Mouse (Mus musculus): ENCODE measurements at regions not wholly inside any gene's neighbourhood (a gene's known extent, or its start where the extent isn't known, plus 50 kb on each side); places are given as distances from the start of the nearest gene placed in this dataset.

GRCm38 (mm10) chr9:61489147-61489546, 117.0 kb downstream of the Tle3 start:
- Histone ChIP-seq H3K4me2 (ENCODE audit: low read length) (no peak overlapping the region), H3K9me3 (replicated peaks; ENCODE audit: control insufficient read depth, low read length) (no peaks in the 10 kb centered on the region), H3K9ac (ENCODE audit: low read length) (no peak overlapping the region), H3K36me3 (ENCODE audit: control insufficient read depth, insufficient read depth, low read length) (no peaks in the 10 kb centered on the region), H3K27me3 (replicated peaks; ENCODE audit: control insufficient read depth, insufficient read depth, low read length) (peaks cover 19% of the 10 kb centered on the region), H3K27ac (ENCODE audit: low read depth, low read length) (no peak overlapping the region), H3K4me1 (ENCODE audit: control insufficient read depth, insufficient read depth, low read length) (peaks cover 10% of the 10 kb centered on the region; the same call in 1 of the 2 replicates), H3K4me3 (ENCODE audit: low read depth, low read length) (no peak overlapping the region)
- WGBS: 5% methylated on average over 9 of the region's 9 CpGs
- ATAC-seq (no peak), DNase-seq (ENCODE audit: low spot score) (no peak)

- no peak for ATAC-seq
- Histone ChIP-seq H3K36me3 (ENCODE audit: control insufficient read depth, insufficient read depth, low read length) (no peaks in the 10 kb centered on the region), H3K27me3 (replicated peaks; ENCODE audit: control insufficient read depth, insufficient read depth, low read length) (peaks cover 19% of the 10 kb centered on the region), H3K9ac (ENCODE audit: low read length) (no peak overlapping the region), H3K4me3 (ENCODE audit: low read depth, low read length) (no peak overlapping the region), H3K4me2 (ENCODE audit: low read length) (no peak overlapping the region), H3K9me3 (replicated peaks; ENCODE audit: control insufficient read depth, low read length) (no peaks in the 10 kb centered on the region), H3K27ac (ENCODE audit: low read depth, low read length) (no peak overlapping the region), H3K4me1 (ENCODE audit: control insufficient read depth, insufficient read depth, low read length) (peaks cover 10% of the 10 kb centered on the region; the same call in 1 of the 2 replicates)
- no peak for DNase-seq (ENCODE audit: low spot score)
- 92% methylated on average over 12 of the region's 12 CpGs for WGBS
Measured at GRCm38 (mm10) chr9:61487824-61488223, 115.7 kb downstream of the Tle3 start.

DNA sequence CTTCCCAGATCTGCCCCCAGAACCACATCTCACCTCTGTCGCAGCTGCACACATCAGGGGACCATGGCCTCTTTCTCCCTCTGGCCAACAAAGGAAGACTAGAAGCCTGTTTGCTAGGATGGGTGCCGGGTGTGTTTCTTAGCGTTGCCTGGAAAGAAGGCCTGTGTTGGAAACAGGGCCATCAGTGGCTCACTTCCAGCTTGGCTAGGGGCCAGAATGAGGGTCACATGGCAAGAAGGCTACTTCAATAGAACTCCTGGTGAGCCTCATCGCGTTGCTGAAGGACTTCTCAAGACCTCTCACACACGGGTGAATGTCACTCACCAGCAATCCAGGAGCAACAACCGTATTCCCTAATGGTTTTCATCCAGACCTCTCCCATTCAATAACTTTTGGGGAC, 115.0 kb downstream of the Tle3 start:
- no peak overlapping the region for H3K9ac ChIP-seq (ENCODE audit: low read length)
- no peak overlapping the region for H3K4me2 ChIP-seq (ENCODE audit: low read length)
- no peak overlapping the region for H3K4me3 ChIP-seq (ENCODE audit: low read depth, low read length)
- no peaks in the 10 kb centered on the region for H3K36me3 ChIP-seq (ENCODE audit: control insufficient read depth, insufficient read depth, low read length)
- peaks cover 10% of the 10 kb centered on the region; the same call in 1 of the 2 replicates for H3K4me1 ChIP-seq (ENCODE audit: control insufficient read depth, insufficient read depth, low read length)
- no peak for ATAC-seq
- peaks cover 19% of the 10 kb centered on the region for H3K27me3 ChIP-seq (replicated peaks; ENCODE audit: control insufficient read depth, insufficient read depth, low read length)
- peak; percentile 43 for DNase-seq (ENCODE audit: low spot score)
- H3K27ac ChIP-seq (ENCODE audit: low read depth, low read length): no peak overlapping the region
- H3K9me3 ChIP-seq (replicated peaks; ENCODE audit: control insufficient read depth, low read length): no peaks in the 10 kb centered on the region
- 59% methylated on average over 7 of the region's 7 CpGs for WGBS

DNA sequence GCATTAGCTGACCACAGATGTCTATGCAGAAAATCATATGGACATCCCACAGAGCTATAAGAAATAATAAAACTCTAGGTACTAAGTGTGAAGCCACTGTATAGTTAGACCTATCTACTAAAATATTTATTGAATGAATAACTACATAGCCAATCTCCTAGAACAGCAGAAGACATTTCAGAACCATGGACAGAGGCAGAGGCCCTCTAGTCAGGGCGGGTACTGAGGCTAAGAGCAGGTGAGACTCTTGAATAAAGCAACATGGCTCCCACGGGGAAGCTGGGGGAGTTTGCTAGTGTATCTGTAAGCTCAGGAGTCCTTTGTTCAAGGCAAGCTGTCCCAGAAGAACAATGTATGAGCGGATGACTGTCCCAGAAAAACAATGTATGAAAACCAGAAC, 112.2 kb downstream of the Tle3 start:
- no peak overlapping the region for H3K4me3 ChIP-seq (ENCODE audit: low read depth, low read length)
- ATAC-seq (no peak), DNase-seq (ENCODE audit: low spot score) (no peak)
- H3K4me2 ChIP-seq (ENCODE audit: low read length): no peak overlapping the region
- H3K9ac ChIP-seq (ENCODE audit: low read length): no peak overlapping the region
- peaks cover 11% of the 10 kb centered on the region; the same call in 1 of the 2 replicates for H3K4me1 ChIP-seq (ENCODE audit: control insufficient read depth, insufficient read depth, low read length)
- WGBS: 28% methylated on average over 3 of the region's 3 CpGs
- H3K9me3 ChIP-seq (replicated peaks; ENCODE audit: control insufficient read depth, low read length): no peaks in the 10 kb centered on the region
- peaks cover 20% of the 10 kb centered on the region for H3K27me3 ChIP-seq (replicated peaks; ENCODE audit: control insufficient read depth, insufficient read depth, low read length)
- H3K36me3 ChIP-seq (ENCODE audit: control insufficient read depth, insufficient read depth, low read length): no peaks in the 10 kb centered on the region
- H3K27ac ChIP-seq (ENCODE audit: low read depth, low read length): no peak overlapping the region

GRCm38 (mm10) chr9:61479626-61480025, 107.5 kb downstream of the Tle3 start:
- Histone ChIP-seq H3K4me3 (ENCODE audit: low read depth, low read length) (no peak overlapping the region), H3K4me2 (ENCODE audit: low read length) (no peak overlapping the region), H3K36me3 (ENCODE audit: control insufficient read depth, insufficient read depth, low read length) (no peaks in the 10 kb centered on the region), H3K9me3 (replicated peaks; ENCODE audit: control insufficient read depth, low read length) (no peaks in the 10 kb centered on the region), H3K4me1 (ENCODE audit: control insufficient read depth, insufficient read depth, low read length) (peaks cover 4% of the 10 kb centered on the region; the same call in 1 of the 2 replicates), H3K27me3 (replicated peaks; ENCODE audit: control insufficient read depth, insufficient read depth, low read length) (peaks cover 14% of the 10 kb centered on the region; the same call in 1 of the 2 replicates), H3K27ac (ENCODE audit: low read depth, low read length) (no peak overlapping the region), H3K9ac (ENCODE audit: low read length) (no peak overlapping the region)
- WGBS: 43% methylated on average over 6 of the region's 6 CpGs
- DNase-seq (ENCODE audit: low spot score) (no peak), ATAC-seq (no peak)

DNA sequence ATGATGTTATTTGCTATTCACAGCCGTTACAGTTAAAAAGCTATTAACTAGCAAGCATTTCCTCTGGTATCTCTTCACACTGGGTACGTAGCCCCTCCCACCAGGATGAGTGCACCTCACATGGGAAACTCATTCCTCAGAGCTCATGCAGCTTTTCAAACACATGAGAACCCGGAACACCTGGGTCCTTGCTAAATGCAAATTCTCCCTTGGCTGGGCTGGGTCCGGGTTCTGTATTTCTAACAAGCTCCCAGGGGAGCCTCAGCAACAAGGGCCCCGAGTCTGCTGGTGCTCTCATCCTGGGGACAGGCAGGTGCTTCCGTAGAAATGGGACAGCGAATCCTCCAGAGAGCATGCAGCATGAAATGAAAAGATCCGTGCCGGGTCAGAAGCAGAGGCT, 106.7 kb downstream of the Tle3 start:
- H3K4me2 ChIP-seq (ENCODE audit: low read length): no peak overlapping the region
- no peak for DNase-seq (ENCODE audit: low spot score)
- WGBS: 37% methylated on average over 9 of the region's 9 CpGs

GRCm38 (mm10) chr9:61476351-61476750, 104.2 kb downstream of the Tle3 start:
- Histone ChIP-seq H3K27ac (ENCODE audit: low read depth, low read length) (no peak overlapping the region), H3K4me1 (ENCODE audit: control insufficient read depth, insufficient read depth, low read length) (peaks cover 4% of the 10 kb centered on the region; the same call in 1 of the 2 replicates), H3K4me3 (ENCODE audit: low read depth, low read length) (no peak overlapping the region), H3K27me3 (replicated peaks; ENCODE audit: control insufficient read depth, insufficient read depth, low read length) (peaks cover 33% of the 10 kb centered on the region), H3K9ac (ENCODE audit: low read length) (no peak overlapping the region), H3K4me2 (ENCODE audit: low read length) (no peak overlapping the region), H3K36me3 (ENCODE audit: control insufficient read depth, insufficient read depth, low read length) (no peaks in the 10 kb centered on the region), H3K9me3 (replicated peaks; ENCODE audit: control insufficient read depth, low read length) (no peaks in the 10 kb centered on the region)
- no peak for ATAC-seq
- DNase-seq (ENCODE audit: low spot score): no peak
- WGBS: 79% methylated on average over 4 of the region's 4 CpGs

More for the DNA sequence above, 106.7 kb downstream of the Tle3 start:
- no peak for ATAC-seq
- Histone ChIP-seq H3K27me3 (replicated peaks; ENCODE audit: control insufficient read depth, insufficient read depth, low read length) (peaks cover 20% of the 10 kb centered on the region; the same call in 1 of the 2 replicates), H3K9ac (ENCODE audit: low read length) (no peak overlapping the region), H3K36me3 (ENCODE audit: control insufficient read depth, insufficient read depth, low read length) (no peaks in the 10 kb centered on the region), H3K4me3 (ENCODE audit: low read depth, low read length) (no peak overlapping the region), H3K4me1 (ENCODE audit: control insufficient read depth, insufficient read depth, low read length) (peaks cover 4% of the 10 kb centered on the region; the same call in 1 of the 2 replicates), H3K9me3 (replicated peaks; ENCODE audit: control insufficient read depth, low read length) (no peaks in the 10 kb centered on the region), H3K27ac (ENCODE audit: low read depth, low read length) (no peak overlapping the region)

DNA sequence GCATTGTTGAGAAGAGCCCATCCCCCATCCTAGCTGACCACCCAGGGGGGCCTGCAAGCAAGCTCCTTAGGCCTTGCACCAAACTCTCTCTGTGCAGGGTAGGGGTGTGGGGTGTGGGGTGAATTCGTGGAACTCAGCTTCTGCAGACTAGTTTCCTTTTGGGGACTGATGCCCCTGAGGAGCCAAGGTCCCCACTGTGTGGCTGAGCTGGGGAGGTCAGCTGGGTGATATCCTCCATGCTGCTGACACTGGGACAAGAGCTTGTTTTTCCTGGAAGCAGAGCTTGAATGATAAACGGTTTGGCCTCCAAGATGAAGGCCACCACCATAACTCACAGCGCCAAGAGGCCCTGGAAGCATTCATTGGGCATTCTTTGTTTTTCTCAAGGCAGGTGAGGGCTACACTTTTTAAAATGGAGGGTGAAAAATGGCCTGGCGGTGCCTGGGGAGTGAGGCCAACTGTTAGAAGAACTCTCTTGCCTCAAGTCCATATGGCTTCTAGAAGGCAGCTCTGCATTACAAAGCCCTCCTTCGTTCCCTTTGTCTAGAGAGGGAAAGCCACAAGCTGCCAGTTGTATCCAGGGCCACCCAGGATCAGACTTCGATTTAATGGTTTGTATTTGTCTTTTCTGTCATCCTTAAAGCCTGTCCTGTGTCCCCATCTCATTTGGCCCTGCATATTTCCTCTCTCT, 98.8 kb downstream of the Tle3 start:
- WGBS: 38% methylated on average over 6 of the region's 6 CpGs
- H3K9me3 ChIP-seq (replicated peaks; ENCODE audit: control insufficient read depth, low read length): 0 out of 2 replicates have a peak, but pooled peaks cover 5% of the 10 kb centered on the region
- H3K4me3 ChIP-seq (ENCODE audit: low read depth, low read length): no peak overlapping the region
- H3K4me1 ChIP-seq (ENCODE audit: control insufficient read depth, insufficient read depth, low read length): peaks cover 14% of the 10 kb centered on the region
- no peak overlapping the region for H3K27ac ChIP-seq (ENCODE audit: low read depth, low read length)
- DNase-seq (ENCODE audit: low spot score): no peak
- no peaks in the 10 kb centered on the region for H3K36me3 ChIP-seq (ENCODE audit: control insufficient read depth, insufficient read depth, low read length)
- no peak for ATAC-seq
- H3K9ac ChIP-seq (ENCODE audit: low read length): no peak overlapping the region
- no peak overlapping the region for H3K4me2 ChIP-seq (ENCODE audit: low read length)
- peaks cover 45% of the 10 kb centered on the region for H3K27me3 ChIP-seq (replicated peaks; ENCODE audit: control insufficient read depth, insufficient read depth, low read length)

GRCm38 (mm10) chr9:61468897-61469509, 96.8 kb downstream of the Tle3 start:
- DNase-seq (ENCODE audit: low spot score): peak; percentile 76
- no peak overlapping the region for H3K9ac ChIP-seq (ENCODE audit: low read length)
- 0 out of 2 replicates have a peak overlapping the region, but pooled peaks have one; percentile 20 for H3K4me2 ChIP-seq (ENCODE audit: low read length)

More at GRCm38 (mm10) chr9:61468897-61469509, 96.8 kb downstream of the Tle3 start:
- peak overlapping the region; percentile 3; the same call in 1 of the 2 replicates for H3K27ac ChIP-seq (ENCODE audit: low read depth, low read length)
- H3K27me3 ChIP-seq (replicated peaks; ENCODE audit: control insufficient read depth, insufficient read depth, low read length): peaks cover 47% of the 10 kb centered on the region
- WGBS: 26% methylated on average over 11 of the region's 11 CpGs
- H3K36me3 ChIP-seq (ENCODE audit: control insufficient read depth, insufficient read depth, low read length): no peaks in the 10 kb centered on the region
- peaks cover 14% of the 10 kb centered on the region for H3K4me1 ChIP-seq (ENCODE audit: control insufficient read depth, insufficient read depth, low read length)
- ATAC-seq: peak; percentile 81
- H3K4me3 ChIP-seq (ENCODE audit: low read depth, low read length): no peak overlapping the region
- H3K9me3 ChIP-seq (replicated peaks; ENCODE audit: control insufficient read depth, low read length): peaks cover 14% of the 10 kb centered on the region; the same call in 1 of the 2 replicates

Measured in forebrain, embryonic 14.5 days (tissue).